Mouse (Mus musculus): ENCODE results near the gene Shc2.

The Shc2 gene

DNA sequence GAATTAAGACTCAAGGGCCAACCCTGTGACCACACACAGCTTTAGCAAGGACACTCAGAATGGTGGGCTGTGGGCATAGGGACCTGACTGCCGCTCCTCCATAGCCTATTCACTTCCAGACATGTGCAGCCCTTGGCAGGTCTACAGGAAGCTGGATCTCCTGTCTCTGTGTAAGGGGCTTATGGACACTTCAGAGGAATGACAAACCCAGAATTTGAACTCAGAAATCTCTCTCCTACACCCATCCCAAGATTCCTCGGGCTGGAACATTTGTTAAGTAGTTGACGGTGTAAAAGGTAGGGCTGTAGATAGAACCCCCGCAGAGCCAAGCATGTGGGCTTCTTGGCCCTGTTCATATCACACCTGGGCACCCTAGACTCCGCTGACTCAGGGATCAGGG is 21.3 kb downstream of the Shc2 start:
- DNase-seq (ENCODE audit: low read depth in 2 of 2, low spot score in 2 of 2), result no peak

- no peak for DNase-seq (ENCODE audit: low read depth in 2 of 2, low spot score in 2 of 2)
These were observed 21.9 kb downstream of the Shc2 start for GRCm38 (mm10) chr10:79615860-79616259.

DNA sequence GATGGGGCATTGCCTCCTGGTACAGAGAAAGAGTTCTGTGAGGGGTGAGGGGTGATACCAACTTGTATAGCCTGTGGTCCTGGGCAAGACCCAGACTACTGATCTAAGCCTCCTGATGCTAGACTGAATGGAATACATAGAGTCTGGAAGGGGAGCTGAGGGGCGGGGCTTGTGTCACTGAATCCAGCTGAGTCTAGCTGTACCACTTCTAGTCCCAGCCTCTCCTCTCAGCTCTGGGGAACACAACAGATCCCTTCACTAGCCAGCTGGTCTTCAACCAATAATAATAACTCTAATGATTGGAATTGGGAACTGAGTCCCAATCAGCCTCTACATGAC is 23.4 kb downstream of the Shc2 start:
- no peak for DNase-seq (ENCODE audit: low read depth in 2 of 2, low spot score in 2 of 2)

DNA sequence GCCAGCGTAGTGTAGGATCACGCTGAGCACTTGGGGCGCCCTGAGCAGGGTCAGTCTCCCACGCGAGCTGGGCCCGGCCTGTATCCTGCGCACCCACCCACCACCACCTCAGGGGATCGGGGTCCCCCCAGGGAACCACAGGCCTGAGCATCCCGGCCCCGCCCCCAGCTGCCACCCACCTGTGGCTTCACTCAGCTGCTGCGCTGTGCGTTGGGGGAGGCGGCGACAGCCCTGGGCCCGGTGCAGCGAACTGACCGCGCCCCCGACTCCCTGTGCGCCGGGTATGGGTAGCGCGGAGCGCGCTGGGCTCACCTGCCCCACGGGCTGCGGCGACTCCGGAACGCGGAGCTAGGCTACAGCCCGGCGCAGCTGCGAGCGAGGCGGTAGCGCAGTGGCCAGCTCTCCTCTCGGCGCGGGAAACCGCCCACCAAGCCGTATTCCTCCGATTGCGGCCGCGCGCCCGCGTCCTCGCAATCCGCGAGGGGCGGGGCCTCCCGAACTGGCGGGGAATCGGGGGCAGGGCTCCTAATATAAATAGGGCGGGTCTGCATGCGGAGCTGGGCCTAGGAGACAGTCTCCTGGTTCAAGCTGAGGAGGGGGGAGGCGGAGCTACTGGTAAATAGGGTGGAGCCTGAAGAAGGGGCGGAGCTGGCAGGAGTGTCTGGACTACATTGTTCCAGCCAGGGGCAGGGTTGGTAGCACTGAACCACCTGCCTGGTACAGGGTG is 24.0 kb downstream of the Shc2 start, which contains the start of gene C2cd4c:
Gene C2cd4c, minus strand, starts transcription at position 448 of the 727 bp plus-strand sequence.
- DNase-seq (ENCODE audit: low read depth in 2 of 2, low spot score in 2 of 2), result no peak

DNA sequence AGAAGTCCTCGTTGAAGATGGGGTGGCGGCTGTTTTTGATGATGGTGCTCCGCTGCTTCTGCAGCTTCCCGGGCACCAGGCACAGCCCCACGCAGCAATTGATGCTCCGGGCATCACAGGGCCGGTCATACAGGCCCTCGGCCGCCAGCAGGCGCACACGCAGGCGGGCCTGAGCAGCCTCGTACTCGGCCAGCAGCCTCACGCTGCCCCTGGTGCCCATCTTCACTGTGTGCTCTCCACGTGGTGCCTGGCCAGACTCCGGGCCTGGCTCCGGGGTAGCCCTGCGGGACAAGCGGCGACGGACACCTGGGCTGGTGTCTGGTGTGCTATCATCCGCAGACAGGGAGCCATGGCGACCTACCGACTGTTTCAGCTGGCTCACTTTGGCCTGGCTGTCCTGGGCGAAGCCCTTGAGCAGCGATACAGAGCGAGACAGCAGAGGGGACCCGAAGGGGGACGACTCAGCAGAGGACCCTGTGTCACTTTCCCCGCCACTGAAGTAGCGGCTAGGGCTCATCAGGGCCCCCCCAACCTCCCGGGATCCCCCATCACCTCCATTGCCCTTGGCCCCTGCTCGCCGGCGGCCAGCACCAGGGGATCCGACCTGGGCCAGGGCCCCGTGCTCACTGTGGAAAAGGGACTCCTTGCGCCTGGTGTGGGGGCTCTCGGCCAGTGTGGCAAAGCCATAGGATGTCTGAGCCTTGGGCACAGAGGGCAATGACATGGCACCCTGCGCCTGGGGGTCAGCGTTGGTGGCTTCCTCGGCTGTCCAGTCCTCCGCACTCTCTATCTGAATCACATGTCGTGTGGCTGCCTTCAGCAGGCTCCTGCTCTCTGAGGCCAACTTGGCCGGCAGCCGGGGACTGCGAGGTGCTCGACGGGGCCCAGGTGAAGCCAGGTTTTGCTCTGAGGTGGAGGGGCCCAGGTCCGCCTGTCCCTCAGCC is 25.3 kb downstream of the Shc2 start:
- no peak for DNase-seq (ENCODE audit: low read depth in 2 of 2, low spot score in 2 of 2)

DNA sequence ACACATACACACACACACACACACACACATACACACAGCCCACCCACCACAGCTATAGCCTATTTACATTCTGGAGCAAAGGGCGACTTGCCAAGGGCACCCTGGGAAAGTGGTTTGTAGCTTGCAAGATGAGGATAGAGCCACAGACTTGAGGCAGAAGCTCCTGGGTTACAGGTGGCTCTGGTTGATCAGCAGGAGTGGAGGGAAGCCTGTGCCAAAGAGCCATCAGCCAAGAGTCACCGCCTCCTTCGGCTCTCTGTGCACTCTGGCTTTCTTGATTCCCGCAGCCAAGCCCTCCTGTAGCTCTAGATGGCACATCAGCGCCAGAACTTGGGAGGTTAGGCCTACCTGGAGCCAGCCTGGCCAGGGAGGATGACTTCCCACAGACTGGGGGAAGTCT is 26.4 kb downstream of the Shc2 start:
- DNase-seq (ENCODE audit: low read depth in 2 of 2, low spot score in 2 of 2), result no peak

DNA sequence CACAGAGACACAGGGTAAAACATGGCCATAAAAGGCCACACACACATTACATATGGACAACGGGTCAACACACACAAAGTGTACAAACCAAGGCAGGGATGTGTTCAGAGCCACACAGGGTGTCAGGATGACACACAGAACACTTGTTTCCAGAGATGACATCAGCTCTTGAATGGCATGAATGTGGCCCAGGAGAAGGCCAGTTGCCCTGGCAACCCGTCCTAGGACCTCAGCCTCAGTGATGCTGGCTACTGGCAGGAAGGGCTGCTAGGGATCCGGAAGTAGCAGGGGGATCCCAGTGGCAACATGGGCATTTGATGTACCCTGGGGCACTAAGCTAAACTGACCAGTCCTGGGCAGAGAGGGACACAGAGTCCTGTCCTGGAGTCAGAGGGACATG is 28.4 kb downstream of the Shc2 start:
- no peak for DNase-seq (ENCODE audit: low read depth in 2 of 2, low spot score in 2 of 2)

DNA sequence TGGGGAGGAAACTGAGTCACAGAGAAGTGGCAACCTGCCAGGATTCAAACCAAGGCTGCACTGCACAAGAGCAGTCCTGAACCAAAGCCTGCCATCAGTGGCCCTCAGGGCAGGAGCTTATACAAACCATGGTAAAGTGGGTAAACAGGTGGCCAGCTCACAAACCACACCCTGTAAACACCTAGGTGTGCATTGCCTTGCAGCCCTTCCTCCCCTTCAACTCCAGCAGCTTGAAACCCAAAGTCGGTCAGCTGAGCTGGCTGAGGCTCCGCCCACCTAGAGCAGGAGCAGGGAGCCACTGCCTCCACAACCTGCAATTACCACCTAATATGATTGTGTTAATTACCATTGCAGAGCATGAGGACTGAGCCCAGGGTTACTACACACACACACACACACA is 29.8 kb downstream of the Shc2 start:
- no peak for DNase-seq (ENCODE audit: low read depth in 2 of 2, low spot score in 2 of 2)

DNA sequence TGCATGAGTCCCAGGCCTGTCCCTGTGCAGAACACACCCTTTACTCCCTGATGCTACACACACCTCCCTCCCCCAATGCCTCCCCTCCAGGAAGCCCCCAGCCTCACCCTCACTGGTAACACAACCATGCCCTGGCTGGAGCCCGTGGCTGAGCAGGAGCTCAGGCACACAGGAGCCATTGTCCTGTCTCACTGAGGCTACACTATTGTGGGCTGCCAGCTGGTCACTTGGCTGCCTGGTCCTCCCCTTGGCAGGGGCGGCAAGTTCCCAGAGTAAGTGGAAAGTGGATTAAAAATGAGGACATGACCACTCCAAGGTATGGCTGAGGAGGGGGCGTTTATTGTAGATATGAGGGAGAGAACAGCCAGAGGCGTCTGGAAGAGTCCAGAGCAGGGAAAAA is 31.2 kb downstream of the Shc2 start:
- no peak for DNase-seq (ENCODE audit: low read depth in 2 of 2, low spot score in 2 of 2)

- no peak for DNase-seq (ENCODE audit: low read depth in 2 of 2, low spot score in 2 of 2)
These were observed 39.8 kb downstream of the Shc2 start for GRCm38 (mm10) chr10:79597936-79598230.

DNA sequence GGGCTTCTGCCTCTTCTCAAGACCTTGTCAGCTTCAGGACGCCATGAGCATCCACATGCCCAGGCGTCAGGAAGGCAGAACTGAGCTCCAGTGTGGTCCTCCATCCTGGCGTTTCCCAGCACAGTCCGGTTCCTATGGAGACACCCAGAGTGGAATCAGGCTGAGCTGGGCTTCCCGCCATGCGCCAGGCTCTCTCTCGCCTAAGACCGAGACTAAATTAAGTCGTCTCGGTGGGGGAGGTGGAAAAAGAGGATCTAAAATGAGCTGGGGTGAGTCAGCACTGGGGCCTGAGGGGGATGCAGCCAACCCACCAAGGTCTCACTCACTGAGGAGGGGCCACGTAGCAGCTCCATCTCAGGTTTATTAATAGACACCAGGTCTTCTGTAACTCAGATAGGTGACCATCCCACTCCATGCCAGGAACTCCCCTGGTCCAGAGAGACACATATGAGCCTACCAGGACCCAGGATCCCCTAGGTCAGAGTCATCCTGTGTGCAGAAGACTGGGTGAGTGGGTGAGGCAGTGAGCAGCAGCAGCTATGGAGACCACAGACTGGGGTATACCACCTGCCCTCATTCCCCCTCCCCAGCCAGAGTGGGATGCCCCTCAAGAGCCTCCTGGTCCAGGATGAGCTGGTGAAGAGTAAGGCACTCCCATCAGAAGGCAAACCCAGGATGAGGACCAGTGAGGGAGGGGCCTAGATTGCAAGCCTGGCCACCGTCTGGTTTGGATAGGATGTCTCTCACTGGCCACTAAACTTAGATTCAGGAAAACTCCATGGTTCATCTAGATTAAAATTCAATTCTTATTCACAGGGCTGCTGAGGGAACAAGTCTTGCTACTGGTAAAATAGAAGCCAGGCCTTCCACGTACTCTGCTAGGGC is 40.4 kb downstream of the Shc2 start:
- DNase-seq (ENCODE audit: low read depth in 2 of 2, low spot score in 2 of 2), result no peak

DNA sequence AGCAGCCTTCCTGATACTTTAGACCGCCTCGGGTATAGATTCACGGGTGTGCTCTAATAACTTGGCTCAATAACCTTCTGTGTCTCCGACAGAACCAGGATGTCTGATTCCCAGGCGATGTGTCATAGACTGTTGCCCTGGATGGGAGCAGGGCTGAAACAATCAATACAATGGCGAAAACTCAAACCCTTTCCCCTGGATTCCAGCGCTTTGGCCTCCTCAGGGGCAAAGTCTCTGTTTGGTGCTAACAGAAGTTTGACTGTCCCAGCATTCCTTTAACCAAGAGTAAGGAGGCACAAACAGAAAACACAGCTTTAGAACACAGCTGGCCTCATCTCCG is 42.2 kb downstream of the Shc2 start:
- DNase-seq (ENCODE audit: low read depth in 2 of 2, low spot score in 2 of 2), result no peak

GRCm38 (mm10) chr10:79594872-79595589 is 42.7 kb downstream of the Shc2 start:
- peak in 1 of 2 experiments; percentile 8 for DNase-seq (ENCODE audit: low read depth in 2 of 2, low spot score in 2 of 2)

GRCm38 (mm10) chr10:79594111-79594510 is 43.6 kb downstream of the Shc2 start:
- no peak for DNase-seq (ENCODE audit: low read depth in 2 of 2, low spot score in 2 of 2)

DNA sequence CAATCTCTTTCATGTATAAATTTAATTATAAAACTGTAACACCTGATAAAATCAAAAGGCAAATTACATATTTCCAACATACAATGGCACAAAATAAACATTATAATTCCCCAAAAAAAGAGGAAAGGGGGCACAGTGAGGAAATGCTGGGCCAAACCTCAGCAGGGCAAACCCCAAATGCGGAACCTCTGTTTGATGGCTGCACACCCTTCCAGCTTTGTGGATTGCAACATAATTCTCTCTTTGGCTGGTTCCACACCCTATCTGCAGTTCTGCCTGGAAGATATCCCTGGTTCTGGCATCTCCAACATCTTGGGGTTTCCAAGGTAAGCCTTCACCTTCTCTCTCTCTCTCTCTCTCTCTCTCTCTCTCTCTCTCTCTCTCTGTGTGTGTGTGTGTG is 47.0 kb downstream of the Shc2 start:
- DNase-seq (ENCODE audit: low read depth in 2 of 2, low spot score in 2 of 2), result no peak

GRCm38 (mm10) chr10:79587752-79588126 is 50.0 kb downstream of the Shc2 start:
- DNase-seq (ENCODE audit: low read depth in 2 of 2, low spot score in 2 of 2), result no peak

- DNase-seq (ENCODE audit: low read depth in 2 of 2, low spot score in 2 of 2), result no peak
These were observed 50.5 kb downstream of the Shc2 start, which contains the start of gene Theg for GRCm38 (mm10) chr10:79587061-79587751. Theg (minus strand) TSS chr10:79587331.

- DNase-seq (ENCODE audit: low read depth in 2 of 2, low spot score in 2 of 2), result no peak
These were observed 51.5 kb downstream of the Shc2 start for GRCm38 (mm10) chr10:79586243-79586642.

GRCm38 (mm10) chr10:79585723-79586122 is 52.0 kb downstream of the Shc2 start:
- no peak for DNase-seq (ENCODE audit: low read depth in 2 of 2, low spot score in 2 of 2)

DNA sequence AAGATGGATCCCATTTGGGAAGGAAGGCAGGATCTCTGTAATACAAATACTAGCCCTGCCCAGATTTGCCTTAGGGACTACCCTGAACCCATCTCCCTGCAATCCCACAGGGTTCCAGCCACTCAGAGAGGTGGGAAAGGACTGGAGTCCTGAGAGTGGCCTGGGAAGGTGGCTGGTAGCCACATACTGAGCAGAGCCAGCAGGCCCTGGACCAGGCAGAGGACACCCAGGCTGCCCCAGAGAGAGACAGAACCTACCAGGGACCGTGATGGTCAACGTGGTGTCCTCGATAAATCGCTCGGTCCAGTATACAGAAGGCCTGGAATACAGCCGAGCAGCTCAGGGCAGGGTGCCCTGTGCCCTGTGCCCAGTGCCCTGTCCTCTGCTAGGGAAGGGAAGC is 52.6 kb downstream of the Shc2 start:
- DNase-seq (ENCODE audit: low read depth in 2 of 2, low spot score in 2 of 2), result no peak

Data from CD8-positive naive resting alpha-beta T cell, adult 2 months (primary cell).